Mouse (Mus musculus) hindbrain, embryonic 12.5 days (tissue): Measurements from ENCODE around the gene Cort. TPM values are rescaled to one million over a fixed set of nuclear protein-coding genes. Genes with fewer than 3 reads are reported as not detected.
"Not testable (repeated sequence)": the region's sequence is repeated elsewhere in the genome, so short reads cannot be mapped to it uniquely, and the experiment has no call there.

Experiments
- ATAC-seq: fragments of 200-750 bp; cut with Nextera tagmentation; 2 replicates; pipeline ENCODE4 v1.8.0; 2017; ENCODE audit warnings: moderate TSS enrichment; ENCODE audit not compliant: low FRiP score
- H3K27ac ChIP-seq: fragments of 300-500 bp; sonication (generic); 2 replicates; pipeline ENCODE4 v1.5.1; 2016; ENCODE audit warnings: mild to moderate bottlenecking
- H3K27me3 ChIP-seq: fragments of 300-500 bp; sonication (generic); 2 replicates; pipeline ENCODE4 v1.6.1; 2016; ENCODE audit warnings: mild to moderate bottlenecking
- H3K36me3 ChIP-seq: fragments of 300-500 bp; sonication (generic); 2 replicates; pipeline ENCODE4 v1.6.1; 2016; ENCODE audit warnings: mild to moderate bottlenecking
- H3K4me1 ChIP-seq: fragments of 300-500 bp; sonication (generic); 2 replicates; pipeline ENCODE4 v1.6.1; 2016
- H3K4me2 ChIP-seq: fragments of 300-500 bp; sonication (generic); replicated peaks from 2 replicates; pipeline ENCODE4 v1.6.1; 2016; ENCODE audit warnings: mild to moderate bottlenecking
- H3K4me3 ChIP-seq: fragments of 300-500 bp; sonication (generic); 2 replicates; pipeline ENCODE4 v1.5.1; 2016; ENCODE audit warnings: mild to moderate bottlenecking
- H3K9ac ChIP-seq: fragments of 300-500 bp; sonication (generic); 2 replicates; pipeline ENCODE4 v1.6.1; 2016; ENCODE audit warnings: mild to moderate bottlenecking, moderate library complexity
- H3K9me3 ChIP-seq: fragments of 300-500 bp; sonication (generic); replicated peaks from 2 replicates; pipeline ENCODE4 v1.6.1; 2016; ENCODE audit warnings: mild to moderate bottlenecking
- WGBS: fragments of 180-500 bp; shearing (Covaris S2); methylation state at CpG from one replicate; pipeline ENCODE4 v1.1.7; 2016; 5-methylcytosine and 5-hydroxymethylcytosine counted together
- polyA plus RNA-seq: library from polyadenylated mRNA; unstranded; fragments of >200 nt; fragmentation: Nextera tagmentation; extraction: Ambion mirVana; gene quantifications from 2 replicates; pipeline ENCODE4 v1.2.1, GENCODE M21; 2016

The Cort gene
- polyA plus RNA-seq: 0.34 and 0.36 TPM in 2 replicates

- Histone ChIP-seq H3K4me3 (no peak within 1 kb of the TSS), H3K9ac (no peak within 1 kb of the TSS), H3K4me1 (no peaks in the 10 kb centered on the region), H3K27me3 (no peaks in the 10 kb centered on the region), H3K4me2 (no peak within 1 kb of the TSS), H3K36me3 (peaks cover 32% of the 10 kb centered on the region), H3K27ac (no peak within 1 kb of the TSS), H3K9me3 (no peaks in the 10 kb centered on the region)
- WGBS: 92% methylated on average over 11 of the region's 11 CpGs
- no peak for ATAC-seq
These were observed at the start of gene Cort for GRCm38 (mm10) chr4:149126663-149127062. Cort (minus strand) TSS chr4:149126763.

GRCm38 (mm10) chr4:149173661-149174060, 47.1 kb upstream of the Cort start:
- H3K27ac ChIP-seq: 0 out of 2 replicates have a peak overlapping the region, but pooled peaks have one; percentile 17

GRCm38 (mm10) chr4:149172666-149173065, 46.1 kb upstream of the Cort start:
- Histone ChIP-seq H3K4me1 (0 out of 2 replicates have a peak, but pooled peaks cover 4% of the 10 kb centered on the region), H3K4me2 (no peak overlapping the region), H3K9ac (no peak overlapping the region), H3K36me3 (peaks cover 18% of the 10 kb centered on the region; the same call in 1 of the 2 replicates), H3K27me3 (no peaks in the 10 kb centered on the region), H3K27ac (peak overlapping the region; percentile 57), H3K4me3 (no peak overlapping the region), H3K9me3 (no peaks in the 10 kb centered on the region)
- WGBS: 76% methylated on average over 2 of the region's 2 CpGs
- no peak for ATAC-seq

More at GRCm38 (mm10) chr4:149173661-149174060, 47.1 kb upstream of the Cort start:
- H3K27me3 ChIP-seq: no peaks in the 10 kb centered on the region
- peaks cover 24% of the 10 kb centered on the region for H3K36me3 ChIP-seq
- no peak overlapping the region for H3K4me2 ChIP-seq
- no peaks in the 10 kb centered on the region for H3K9me3 ChIP-seq
- H3K4me3 ChIP-seq: no peak overlapping the region
- H3K4me1 ChIP-seq: 0 out of 2 replicates have a peak, but pooled peaks cover 4% of the 10 kb centered on the region
- 88% methylated on average over 6 of the region's 6 CpGs for WGBS
- H3K9ac ChIP-seq: no peak overlapping the region
- ATAC-seq: no peak

GRCm38 (mm10) chr4:149172083-149172482, 45.5 kb upstream of the Cort start:
- Histone ChIP-seq H3K4me2 (no peak overlapping the region), H3K27me3 (no peaks in the 10 kb centered on the region), H3K4me1 (0 out of 2 replicates have a peak, but pooled peaks cover 4% of the 10 kb centered on the region), H3K9ac (no peak overlapping the region), H3K36me3 (0 out of 2 replicates have a peak, but pooled peaks cover 14% of the 10 kb centered on the region), H3K27ac (peak overlapping the region; percentile 57; the same call in 1 of the 2 replicates), H3K4me3 (no peak overlapping the region), H3K9me3 (no peaks in the 10 kb centered on the region)
- ATAC-seq: no peak
- WGBS: 81% methylated on average over 5 of the region's 5 CpGs

- no peak overlapping the region for H3K4me2 ChIP-seq
- H3K4me3 ChIP-seq: no peak overlapping the region
- 0 out of 2 replicates have a peak, but pooled peaks cover 4% of the 10 kb centered on the region for H3K4me1 ChIP-seq
- H3K27me3 ChIP-seq: no peaks in the 10 kb centered on the region
- WGBS: 74% methylated on average over 5 of the region's 5 CpGs
- no peak overlapping the region for H3K27ac ChIP-seq
- ATAC-seq: no peak
- H3K36me3 ChIP-seq: 0 out of 2 replicates have a peak, but pooled peaks cover 11% of the 10 kb centered on the region
- no peaks in the 10 kb centered on the region for H3K9me3 ChIP-seq
- no peak overlapping the region for H3K9ac ChIP-seq
These were observed 45.0 kb upstream of the Cort start for GRCm38 (mm10) chr4:149171581-149171981.

- H3K9me3 ChIP-seq: no peaks in the 10 kb centered on the region
- WGBS: 71% methylated on average over 7 of the region's 7 CpGs
- ATAC-seq: no peak
These were observed 43.9 kb upstream of the Cort start for GRCm38 (mm10) chr4:149170394-149170931.

GRCm38 (mm10) chr4:149169926-149170325, 43.4 kb upstream of the Cort start:
- not testable (repeated sequence) for H3K9me3 ChIP-seq, H3K4me2 ChIP-seq, ATAC-seq, H3K27ac ChIP-seq, H3K9ac ChIP-seq, H3K36me3 ChIP-seq, H3K4me3 ChIP-seq, H3K27me3 ChIP-seq
- H3K4me1 ChIP-seq: peaks cover 14% of the 10 kb centered on the region
- 84% methylated on average over 7 of the region's 8 CpGs for WGBS

More at GRCm38 (mm10) chr4:149170394-149170931, 43.9 kb upstream of the Cort start:
- 0 out of 2 replicates have a peak, but pooled peaks cover 4% of the 10 kb centered on the region for H3K36me3 ChIP-seq
- H3K4me3 ChIP-seq: no peak overlapping the region
- peaks cover 10% of the 10 kb centered on the region for H3K4me1 ChIP-seq
- H3K4me2 ChIP-seq: no peak overlapping the region
- H3K9ac ChIP-seq: no peak overlapping the region
- H3K27me3 ChIP-seq: no peaks in the 10 kb centered on the region
- no peak overlapping the region for H3K27ac ChIP-seq

- Histone ChIP-seq H3K4me2 (no peak overlapping the region), H3K9ac (no peak overlapping the region), H3K4me3 (no peak overlapping the region), H3K27me3 (no peaks in the 10 kb centered on the region), H3K4me1 (peaks cover 10% of the 10 kb centered on the region), H3K9me3 (no peaks in the 10 kb centered on the region), H3K27ac (no peak overlapping the region), H3K36me3 (peaks cover 7% of the 10 kb centered on the region; the same call in 1 of the 2 replicates)
- ATAC-seq: no peak
- 84% methylated on average over 2 of the region's 2 CpGs for WGBS
These were observed 41.5 kb upstream of the Cort start for GRCm38 (mm10) chr4:149168016-149168415.

GRCm38 (mm10) chr4:149166957-149167611, 40.5 kb upstream of the Cort start:
- H3K27ac ChIP-seq: peak overlapping the region; percentile 74; the same call in 1 of the 2 replicates
- H3K4me3 ChIP-seq: peak overlapping the region; percentile 97
- H3K36me3 ChIP-seq: peaks cover 16% of the 10 kb centered on the region
- peak overlapping the region; percentile 91 for H3K9ac ChIP-seq
- peaks cover 10% of the 10 kb centered on the region for H3K4me1 ChIP-seq
- peak overlapping the region; percentile 90 for H3K4me2 ChIP-seq
- H3K27me3 ChIP-seq: no peaks in the 10 kb centered on the region
- peak; percentile 76 for ATAC-seq
- H3K9me3 ChIP-seq: no peaks in the 10 kb centered on the region
- WGBS: 1% methylated on average over 27 of the region's 27 CpGs

GRCm38 (mm10) chr4:149166215-149166946, 39.8 kb upstream of the Cort start, which contains the start of gene Pgd:
Pgd (minus strand) TSS chr4:149166771.
- H3K27ac ChIP-seq: peak within 1 kb of the TSS; percentile 80
- ATAC-seq: peak; percentile 99
- WGBS: under 1% methylated on average over 59 of the region's 59 CpGs

GRCm38 (mm10) chr4:149164150-149164549, 37.6 kb upstream of the Cort start:
- H3K4me2 ChIP-seq: no peak overlapping the region
- H3K4me3 ChIP-seq: no peak overlapping the region
- peaks cover 45% of the 10 kb centered on the region for H3K36me3 ChIP-seq
- no peak overlapping the region for H3K9ac ChIP-seq
- 68% methylated on average over 5 of the region's 5 CpGs for WGBS
- no peak overlapping the region for H3K27ac ChIP-seq
- H3K9me3 ChIP-seq: no peaks in the 10 kb centered on the region
- no peaks in the 10 kb centered on the region for H3K27me3 ChIP-seq
- peaks cover 10% of the 10 kb centered on the region for H3K4me1 ChIP-seq
- no peak for ATAC-seq

More at GRCm38 (mm10) chr4:149166215-149166946, 39.8 kb upstream of the Cort start, which contains the start of gene Pgd:
- Histone ChIP-seq H3K27me3 (no peaks in the 10 kb centered on the region), H3K4me2 (peak within 1 kb of the TSS; percentile 90), H3K9me3 (no peaks in the 10 kb centered on the region), H3K4me3 (peak within 1 kb of the TSS; percentile 97), H3K36me3 (peaks cover 23% of the 10 kb centered on the region), H3K4me1 (peaks cover 10% of the 10 kb centered on the region), H3K9ac (peak within 1 kb of the TSS; percentile 91)

GRCm38 (mm10) chr4:149163196-149163595, 36.6 kb upstream of the Cort start:
- no peak for ATAC-seq
- peaks cover 54% of the 10 kb centered on the region for H3K36me3 ChIP-seq
- no peak overlapping the region for H3K9ac ChIP-seq
- peaks cover 10% of the 10 kb centered on the region for H3K4me1 ChIP-seq
- no peak overlapping the region for H3K4me3 ChIP-seq
- H3K27ac ChIP-seq: no peak overlapping the region
- no peaks in the 10 kb centered on the region for H3K9me3 ChIP-seq
- 59% methylated on average over 1 of the region's 1 CpGs for WGBS
- H3K4me2 ChIP-seq: no peak overlapping the region
- no peaks in the 10 kb centered on the region for H3K27me3 ChIP-seq
